8 mouse cellular contexts compared by ENCODE assay signal in genomic region chr5:144222811-144223502, GRCm38 (mm10). TPM values are rescaled to one million over a fixed set of nuclear protein-coding genes. Genes with fewer than 3 reads are reported as not detected.
DNase-seq lines count a peak whose midpoint lies in the region; ATAC-seq lines count a peak whose summit lies in the region.

No protein-coding gene starts in this region.

- no peaks in the 10 kb centered on the region for H3K27me3 ChIP-seq in heart, embryonic 14.5 days (ENCODE audit: control insufficient read depth, insufficient read depth, low read length)
- no peaks in the 10 kb centered on the region for H3K27me3 ChIP-seq in kidney, embryonic 16.5 days (ENCODE audit: insufficient read depth, low read length)
- no peaks in the 10 kb centered on the region for H3K27me3 ChIP-seq in stomach, embryonic 16.5 days (ENCODE audit: control insufficient read depth, insufficient read depth, low read length)

- no peaks in the 10 kb centered on the region for H3K36me3 ChIP-seq in heart, embryonic 14.5 days (ENCODE audit: control insufficient read depth, insufficient read depth, low read length)
- H3K36me3 ChIP-seq in kidney, embryonic 16.5 days (ENCODE audit: insufficient read depth, low read length): no peaks in the 10 kb centered on the region
- H3K36me3 ChIP-seq in stomach, embryonic 16.5 days (ENCODE audit: control insufficient read depth, insufficient read depth, low read length): no peaks in the 10 kb centered on the region

- peak; percentile 37 to 38 for DNase-seq in urinary bladder, postnatal 36 days (ENCODE audit: low spot score in 2 of 2)
- DNase-seq in urinary bladder, postnatal 25 days (ENCODE audit: low spot score): no peak
- peak; percentile 90 to 91 for DNase-seq in cerebellum, postnatal 14 days
- DNase-seq in lung, postnatal 10 days: peak; percentile 83
- DNase-seq in testis, postnatal 14 days (ENCODE audit: low spot score): no peak

- H3K27ac ChIP-seq in heart, embryonic 14.5 days (replicated peaks in 1 of 2; ENCODE audit: control insufficient read depth in 1 of 2, insufficient read depth in 1 of 2, low read depth in 2 of 2, low read length in 2 of 2): peak overlapping the region; percentile 8 to 61
- peak overlapping the region; percentile 13; the same call in 1 of the 2 replicates for H3K27ac ChIP-seq in kidney, embryonic 16.5 days (ENCODE audit: low read length)
- peak overlapping the region; percentile 80 for H3K27ac ChIP-seq in stomach, embryonic 16.5 days (ENCODE audit: low read length)

- 2% methylated on average over 25 of the region's 25 CpGs for WGBS in heart, embryonic 14.5 days
- 2% methylated on average over 25 of the region's 25 CpGs for WGBS in kidney, embryonic 16.5 days
- WGBS in stomach, embryonic 16.5 days: 2% methylated on average over 25 of the region's 25 CpGs

- peak overlapping the region; percentile 81 for H3K9ac ChIP-seq in heart, embryonic 14.5 days (ENCODE audit: low read length)
- peak overlapping the region; percentile 89 for H3K9ac ChIP-seq in kidney, embryonic 16.5 days (replicated peaks; ENCODE audit: low read length)
- H3K9ac ChIP-seq in stomach, embryonic 16.5 days (ENCODE audit: low read length): peak overlapping the region; percentile 80

- peak overlapping the region; percentile 69 to 84 for H3K4me3 ChIP-seq in heart, embryonic 14.5 days (ENCODE audit: control insufficient read depth in 1 of 2, insufficient read depth in 1 of 2, low read depth in 1 of 2, low read length in 2 of 2)
- H3K4me3 ChIP-seq in kidney, embryonic 16.5 days (ENCODE audit: low read length): peak overlapping the region; percentile 72
- peak overlapping the region; percentile 84 for H3K4me3 ChIP-seq in stomach, embryonic 16.5 days (replicated peaks; ENCODE audit: low read length)

- ATAC-seq in heart, embryonic 14.5 days (ENCODE audit: insufficient number of reproducible peaks, insufficient read depth, low FRiP score, low read depth): peak; percentile 44
- peak; percentile 50 for ATAC-seq in kidney, embryonic 16.5 days (ENCODE audit: low FRiP score, low TSS enrichment)
- ATAC-seq in stomach, embryonic 16.5 days (ENCODE audit: insufficient read depth, low FRiP score): peak; percentile 48; the same call in 1 of the 2 replicates

- peaks cover 3 to 10% of the 10 kb centered on the region in 2 experiments; a peak in 3 of 4 replicates for H3K4me1 ChIP-seq in heart, embryonic 14.5 days (ENCODE audit: control insufficient read depth in 2 of 2, insufficient read depth in 2 of 2, low read length in 2 of 2)
- H3K4me1 ChIP-seq in kidney, embryonic 16.5 days (ENCODE audit: insufficient read depth, low read length): peaks cover 19% of the 10 kb centered on the region
- H3K4me1 ChIP-seq in stomach, embryonic 16.5 days (ENCODE audit: control insufficient read depth, insufficient read depth, low read length): peaks cover 24% of the 10 kb centered on the region

- peak overlapping the region; percentile 80 for H3K4me2 ChIP-seq in heart, embryonic 14.5 days (ENCODE audit: low read length)
- H3K4me2 ChIP-seq in kidney, embryonic 16.5 days (replicated peaks; ENCODE audit: low read depth, low read length): peak overlapping the region; percentile 83
- peak overlapping the region; percentile 86 for H3K4me2 ChIP-seq in stomach, embryonic 16.5 days (ENCODE audit: low read depth, low read length)

- H3K9me3 ChIP-seq in heart, embryonic 14.5 days (ENCODE audit: control insufficient read depth, low read length): peaks cover 3% of the 10 kb centered on the region; the same call in 1 of the 2 replicates
- H3K9me3 ChIP-seq in kidney, embryonic 16.5 days (ENCODE audit: low read length): no peaks in the 10 kb centered on the region
- no peaks in the 10 kb centered on the region for H3K9me3 ChIP-seq in stomach, embryonic 16.5 days (replicated peaks; ENCODE audit: control insufficient read depth, low read length)

RNA-seq across cellular contexts. Expression of gene Tecpr1, which starts 0.5 kb away (rescaled TPM):
- 12.6 and 14.4 TPM in 2 replicates for polyA plus RNA-seq in heart, embryonic 14.5 days (2014; fragmentation: Nextera tagmentation; extraction: Ambion mirVana)
- 24.3 and 26.0 TPM in 2 replicates for polyA plus RNA-seq in kidney, embryonic 16.5 days (2015; fragmentation: Nextera tagmentation; extraction: Ambion mirVana)
- 24.7 and 25.4 TPM in 2 replicates for polyA plus RNA-seq in stomach, embryonic 16.5 days (2015; fragmentation: Nextera tagmentation; extraction: Ambion mirVana)

RNA-seq across cellular contexts. Expression of gene Bri3, which starts 21.3 kb away (rescaled TPM):
- polyA plus RNA-seq in heart, embryonic 14.5 days (2014; fragmentation: Nextera tagmentation; extraction: Ambion mirVana): 187 and 204 TPM in 2 replicates
- polyA plus RNA-seq in kidney, embryonic 16.5 days (2015; fragmentation: Nextera tagmentation; extraction: Ambion mirVana): 112 and 118 TPM in 2 replicates
- 88.0 and 93.6 TPM in 2 replicates for polyA plus RNA-seq in stomach, embryonic 16.5 days (2015; fragmentation: Nextera tagmentation; extraction: Ambion mirVana)

RNA-seq across cellular contexts. Expression of gene Bhlha15, which starts 32.9 kb away (rescaled TPM):
- polyA plus RNA-seq in heart, embryonic 14.5 days (2014; fragmentation: Nextera tagmentation; extraction: Ambion mirVana): 0.05 and 0.09 TPM in 2 replicates
- polyA plus RNA-seq in kidney, embryonic 16.5 days (2015; fragmentation: Nextera tagmentation; extraction: Ambion mirVana): 0.55 and 0.74 TPM in 2 replicates
- 21.3 and 23.0 TPM in 2 replicates for polyA plus RNA-seq in stomach, embryonic 16.5 days (2015; fragmentation: Nextera tagmentation; extraction: Ambion mirVana)

Comparison
In these comparisons a context has a peak if more than half of its experiments do, and no peak if none do; other contexts are left out.
1. DNase-seq: peak in urinary bladder, postnatal 36 days (2 of 2), cerebellum, postnatal 14 days (2 of 2) and lung, postnatal 10 days (single experiment); none in urinary bladder, postnatal 25 days (single experiment) and testis, postnatal 14 days (single experiment).
2. H3K27ac ChIP-seq: peak in every context shown above with its lines; median percentile 80 in stomach, embryonic 16.5 days; 34 in heart, embryonic 14.5 days; 13 in kidney, embryonic 16.5 days.
3. RNA of gene Bhlha15, which starts 32.9 kb away (polyA plus RNA-seq): 21.3 to 23.0 TPM in stomach, embryonic 16.5 days; 0.55 to 0.74 TPM in kidney, embryonic 16.5 days and 0.05 to 0.09 TPM in heart, embryonic 14.5 days; every median in the first group is over 10 times any median in the second.
4. Peak in every context shown above with its lines, with median percentiles within 50 percentile points of each other: ATAC-seq, H3K4me2 ChIP-seq, H3K4me3 ChIP-seq and H3K9ac ChIP-seq.